Mouse (Mus musculus) left cerebral cortex, adult 18-20 months (tissue): Measurements from ENCODE around the gene Pgrmc2. TPM values are rescaled to one million over a fixed set of nuclear protein-coding genes. Genes with fewer than 3 reads are reported as not detected.

Source experiments
- total RNA-seq, 2 experiments: library from RNA; stranded (reverse); gene quantifications; 2 replicates each; pipeline ENCODE4 v1.2.3; 2021

The Pgrmc2 gene
- total RNA-seq, 2 experiments from 2014 or later, result 62.9 to 64.4 TPM

Other genes with a start within 250 kb of the Pgrmc2 start
- 10 to 100 TPM; 17.9 to 21.1 TPM for gene Mfsd8, start 236.2 kb downstream of the Pgrmc2 start, total RNA-seq
- 10 to 100 TPM; 11.9 to 13.8 TPM for gene Abhd18, start 236.1 kb downstream of the Pgrmc2 start, total RNA-seq
- gene 1700034I23Rik, start 180.5 kb downstream of the Pgrmc2 start, total RNA-seq, result under 1 TPM in 1 of 2 experiments, not detected in 1; 0.14 TPM
- 10 to 100 TPM; 20.1 to 23.0 TPM for gene Larp1b, start 133.2 kb downstream of the Pgrmc2 start, total RNA-seq